Mouse (Mus musculus): Measurements from ENCODE around the gene Zfp39.
"Not testable (repeated sequence)": the region's sequence is repeated elsewhere in the genome, so short reads cannot be mapped to it uniquely, and the experiment has no call there.

Gene Zfp39

GRCm38 (mm10) chr11:58922420-58922819 is 18.4 kb upstream of the Zfp39 start:
- no peak for DNase-seq (ENCODE audit: low spot score in 2 of 2)

- no peak for DNase-seq (ENCODE audit: low spot score in 2 of 2)
Measured at GRCm38 (mm10) chr11:58918759-58919158, 14.7 kb upstream of the Zfp39 start.

- peak; percentile 75 to 79 for DNase-seq (ENCODE audit: low spot score in 2 of 2)
Measured at GRCm38 (mm10) chr11:58917745-58918366, 13.8 kb upstream of the Zfp39 start, which contains the start of gene Btnl10. Btnl10 (plus strand) TSS chr11:58917908.

- DNase-seq (ENCODE audit: low spot score in 2 of 2): peak; percentile 87 to 95
Measured at GRCm38 (mm10) chr11:58916879-58917744, 13.1 kb upstream of the Zfp39 start.

GRCm38 (mm10) chr11:58914461-58915028 is 10.5 kb upstream of the Zfp39 start:
- DNase-seq (ENCODE audit: low spot score in 2 of 2): peak in 1 of 2 experiments; percentile 43

GRCm38 (mm10) chr11:58913776-58914175 is 9.8 kb upstream of the Zfp39 start:
- no peak for DNase-seq (ENCODE audit: low spot score in 2 of 2)

GRCm38 (mm10) chr11:58904838-58905237 is 813 bp upstream of the Zfp39 start:
- DNase-seq (ENCODE audit: low spot score in 2 of 2): peak in 1 of 2 experiments; percentile 32

GRCm38 (mm10) chr11:58904410-58904718 is 339 bp upstream of the Zfp39 start:
- DNase-seq (ENCODE audit: low spot score in 2 of 2): no peak

- DNase-seq (ENCODE audit: low spot score in 2 of 2): peak in 1 of 2 experiments; percentile 48
Measured at GRCm38 (mm10) chr11:58901080-58901479, 2.9 kb downstream of the Zfp39 start.

- DNase-seq (ENCODE audit: low spot score in 2 of 2): no peak
Measured at GRCm38 (mm10) chr11:58897485-58897884, 6.5 kb downstream of the Zfp39 start.

GRCm38 (mm10) chr11:58894456-58894855 is 9.6 kb downstream of the Zfp39 start:
- no peak for DNase-seq (ENCODE audit: low spot score in 2 of 2)

- DNase-seq (ENCODE audit: low spot score in 2 of 2): no peak
Measured at GRCm38 (mm10) chr11:58890511-58890910, 13.5 kb downstream of the Zfp39 start.

GRCm38 (mm10) chr11:58883756-58884155 is 20.3 kb downstream of the Zfp39 start:
- DNase-seq (ENCODE audit: low spot score in 2 of 2): no peak

GRCm38 (mm10) chr11:58870961-58871360 is 33.1 kb downstream of the Zfp39 start:
- DNase-seq (ENCODE audit: low spot score in 2 of 2): no peak

- DNase-seq (ENCODE audit: low spot score in 2 of 2): no peak
Measured at GRCm38 (mm10) chr11:58867954-58868330, 36.1 kb downstream of the Zfp39 start.

- DNase-seq (ENCODE audit: low spot score in 2 of 2): peak; percentile 80 to 89
Measured at GRCm38 (mm10) chr11:58867039-58867953, 36.7 kb downstream of the Zfp39 start, which contains the start of gene 2810021J22Rik. 2810021J22Rik (plus strand) TSS chr11:58867216.

- no peak for DNase-seq (ENCODE audit: low spot score in 2 of 2)
Measured at GRCm38 (mm10) chr11:58860744-58861143, 43.3 kb downstream of the Zfp39 start.

- no peak for DNase-seq (ENCODE audit: low spot score in 2 of 2)
Measured at GRCm38 (mm10) chr11:58849731-58850130, 54.3 kb downstream of the Zfp39 start.

- DNase-seq (ENCODE audit: low spot score in 2 of 2): no peak
Measured at GRCm38 (mm10) chr11:58847636-58848035, 56.4 kb downstream of the Zfp39 start.

GRCm38 (mm10) chr11:58846919-58847461 is 57.0 kb downstream of the Zfp39 start, which contains the start of gene Gm12258:
Gm12258 (plus strand) TSS chr11:58847158.
- peak; percentile 84 to 88 for DNase-seq (ENCODE audit: low spot score in 2 of 2)

GRCm38 (mm10) chr11:58838951-58839350 is 65.1 kb downstream of the Zfp39 start, which contains the start of gene Olfr311:
Olfr311 (plus strand) TSS chr11:58839251.
- DNase-seq (ENCODE audit: low spot score in 2 of 2): not testable (repeated sequence)
